ENCODE assay signal across 7 mouse cellular contexts in genomic region chr17:34027656-34028223, GRCm38 (mm10). TPM values are rescaled to one million over a fixed set of nuclear protein-coding genes. Genes with fewer than 3 reads are reported as not detected.
DNase-seq lines count a peak whose midpoint lies in the region; ATAC-seq and TF ChIP-seq lines count a peak whose summit lies in the region.

Gene H2-Ke6, minus strand, starts transcription at chr17:34028060.

- peak within 1 kb of the TSS; percentile 44 for H3K4me3 ChIP-seq in embryonic facial prominence, embryonic 11.5 days (ENCODE audit: low read depth, low read length)
- H3K4me3 ChIP-seq in limb, embryonic 11.5 days (ENCODE audit: low read depth, low read length): peak within 1 kb of the TSS; percentile 65
- peak within 1 kb of the TSS; percentile 88 for H3K4me3 ChIP-seq in midbrain, embryonic 14.5 days (replicated peaks; ENCODE audit: low read depth, low read length)
- H3K4me3 ChIP-seq in spleen, adult 2 months (ENCODE audit: extremely low read depth, insufficient read depth, insufficient read length): peak within 1 kb of the TSS; percentile 86

- TF ChIP-seq POLR2A in spleen, adult 2 months (IDR thresholded peaks at IDR 0.05; ENCODE audit: low read depth, low read length): peak; percentile 71

- peak within 1 kb of the TSS; percentile 88 for H3K4me2 ChIP-seq in embryonic facial prominence, embryonic 11.5 days (ENCODE audit: low read depth, low read length)
- H3K4me2 ChIP-seq in limb, embryonic 11.5 days (ENCODE audit: low read depth, severe bottlenecking): peak within 1 kb of the TSS; percentile 93
- H3K4me2 ChIP-seq in midbrain, embryonic 14.5 days (ENCODE audit: low read length): peak within 1 kb of the TSS; percentile 92

- peak within 1 kb of the TSS; percentile 68 for H3K27ac ChIP-seq in embryonic facial prominence, embryonic 11.5 days (replicated peaks; ENCODE audit: low read depth, low read length)
- H3K27ac ChIP-seq in limb, embryonic 11.5 days (replicated peaks; ENCODE audit: low read depth, low read length): peak within 1 kb of the TSS; percentile 79
- H3K27ac ChIP-seq in midbrain, embryonic 14.5 days (replicated peaks; ENCODE audit: low read depth, low read length): peak within 1 kb of the TSS; percentile 99
- H3K27ac ChIP-seq in spleen, adult 2 months (ENCODE audit: insufficient read depth, low read length): peak within 1 kb of the TSS; percentile 90

- H3K36me3 ChIP-seq in embryonic facial prominence, embryonic 11.5 days (replicated peaks; ENCODE audit: control insufficient read depth, insufficient read depth, low read depth, low read length): peaks cover 13% of the 10 kb centered on the region
- H3K36me3 ChIP-seq in limb, embryonic 11.5 days (ENCODE audit: control insufficient read depth, insufficient read depth, low read length): peaks cover 22% of the 10 kb centered on the region
- peaks cover 26% of the 10 kb centered on the region for H3K36me3 ChIP-seq in midbrain, embryonic 14.5 days (ENCODE audit: control insufficient read depth, insufficient read depth, low read length)
- H3K36me3 ChIP-seq in spleen, adult 2 months (ENCODE audit: control insufficient read depth, insufficient read depth, low read length): peaks cover 14% of the 10 kb centered on the region

- no peaks in the 10 kb centered on the region for H3K9me3 ChIP-seq in embryonic facial prominence, embryonic 11.5 days (replicated peaks; ENCODE audit: control insufficient read depth, low read length)
- H3K9me3 ChIP-seq in limb, embryonic 11.5 days (ENCODE audit: control insufficient read depth, low read length): no peaks in the 10 kb centered on the region
- H3K9me3 ChIP-seq in midbrain, embryonic 14.5 days (ENCODE audit: control insufficient read depth, low read length): no peaks in the 10 kb centered on the region

- 0% methylated on average over 47 of the region's 49 CpGs for whole genome bisulfite sequencing in embryonic facial prominence, embryonic 11.5 days
- under 1% methylated on average over 49 of the region's 49 CpGs for WGBS in limb, embryonic 11.5 days
- WGBS in midbrain, embryonic 14.5 days: under 1% methylated on average over 49 of the region's 49 CpGs
- under 1% methylated on average over 47 of the region's 49 CpGs for WGBS in spleen, adult 2 months

- ATAC-seq in embryonic facial prominence, embryonic 11.5 days (replicated peaks; ENCODE audit: insufficient number of reproducible peaks, low FRiP score, low TSS enrichment, low read depth): peak; percentile 77
- ATAC-seq in granulocyte monocyte progenitor cell, adult 5-6 weeks (replicated peaks; ENCODE audit: poor library complexity, severe bottlenecking): peak; percentile 50
- ATAC-seq in limb, embryonic 11.5 days (ENCODE audit: insufficient number of reproducible peaks, low FRiP score, low TSS enrichment, low read depth): peak; percentile 85
- peak; percentile 72 for ATAC-seq in midbrain, embryonic 14.5 days (ENCODE audit: low FRiP score, low TSS enrichment)

- H3K9ac ChIP-seq in embryonic facial prominence, embryonic 11.5 days (replicated peaks; ENCODE audit: low read length): peak within 1 kb of the TSS; percentile 67
- H3K9ac ChIP-seq in limb, embryonic 11.5 days (ENCODE audit: low read length): peak within 1 kb of the TSS; percentile 76
- peak within 1 kb of the TSS; percentile 65 for H3K9ac ChIP-seq in midbrain, embryonic 14.5 days (replicated peaks; ENCODE audit: low read length)

- peaks cover 27% of the 10 kb centered on the region for H3K4me1 ChIP-seq in embryonic facial prominence, embryonic 11.5 days (ENCODE audit: control insufficient read depth, insufficient read depth, low read length)
- peaks cover 55% of the 10 kb centered on the region for H3K4me1 ChIP-seq in limb, embryonic 11.5 days (ENCODE audit: control insufficient read depth, insufficient read depth, low read length)
- H3K4me1 ChIP-seq in midbrain, embryonic 14.5 days (ENCODE audit: control insufficient read depth, insufficient read depth, low read length): peaks cover 56% of the 10 kb centered on the region
- peaks cover 24% of the 10 kb centered on the region; the same call in 1 of the 2 replicates for H3K4me1 ChIP-seq in spleen, adult 2 months (ENCODE audit: control insufficient read depth, insufficient read depth, insufficient read length)

- no peaks in the 10 kb centered on the region for H3K27me3 ChIP-seq in embryonic facial prominence, embryonic 11.5 days (ENCODE audit: control insufficient read depth, insufficient read depth, low read length)
- no peaks in the 10 kb centered on the region for H3K27me3 ChIP-seq in limb, embryonic 11.5 days (ENCODE audit: control insufficient read depth, insufficient read depth, low read length)
- H3K27me3 ChIP-seq in midbrain, embryonic 14.5 days (ENCODE audit: control insufficient read depth, insufficient read depth, low read length): no peaks in the 10 kb centered on the region
- H3K27me3 ChIP-seq in spleen, adult 2 months (ENCODE audit: control insufficient read depth, insufficient read depth, low read length): no peaks in the 10 kb centered on the region

- DNase-seq in adrenal gland, postnatal 14 days: peak; percentile 96
- peak; percentile 96 for DNase-seq in embryonic facial prominence, embryonic 11.5 days (ENCODE audit: low spot score)
- peak; percentile 97 for DNase-seq in kidney, adult 11 months
- peak; percentile 96 for DNase-seq in limb, embryonic 11.5 days (ENCODE audit: low spot score)
- DNase-seq in midbrain, embryonic 14.5 days: peak; percentile 96
- peak; percentile 80 to 92 for DNase-seq in spleen, adult 2 months (ENCODE audit: low read depth in 1 of 2, low spot score in 2 of 2)

- 0 out of 2 replicates have a peak, but pooled peaks have one; percentile 2 for TF ChIP-seq CTCF in spleen, adult 2 months (IDR thresholded peaks at IDR 0.05; ENCODE audit: extremely low read depth, insufficient read depth, insufficient read length, insufficient replicate concordance)

RNA-seq across cellular contexts. Expression of gene H2-Ke6, which starts in this region (rescaled TPM):
- total RNA-seq in adrenal gland, postnatal 14 days (2021): 207 and 212 TPM in 2 replicates
- polyA plus RNA-seq in embryonic facial prominence, embryonic 11.5 days (2014; fragmentation: Nextera tagmentation; extraction: Ambion mirVana): 43.0 and 46.3 TPM in 2 replicates
- total RNA-seq in granulocyte monocyte progenitor cell, adult 5-6 weeks (2014; fragmentation: Nextera tagmentation): 35.4 and 67.3 TPM in 2 replicates
- total RNA-seq in granulocyte monocyte progenitor cell, adult 5-6 weeks (2017): 27.1 and 30.1 TPM in 2 replicates
- polyA plus RNA-seq in limb, embryonic 11.5 days (2014; fragmentation: Nextera tagmentation; extraction: Ambion mirVana): 34.9 and 37.7 TPM in 2 replicates
- polyA plus RNA-seq in midbrain, embryonic 14.5 days (2014; fragmentation: Nextera tagmentation; extraction: Ambion mirVana): 56.1 and 75.0 TPM in 2 replicates
- 122 and 202 TPM in 2 replicates for polyA plus RNA-seq in spleen, adult 2 months (2012; rRNA removed)

Comparison
In these comparisons a context has a peak if more than half of its experiments do, and no peak if none do; other contexts are left out.
1. Peak in every context shown above with its lines: DNase-seq, ATAC-seq, H3K4me3 ChIP-seq and H3K27ac ChIP-seq.